Mouse (Mus musculus) ovary, adult 18-20 months (tissue): ENCODE results near the gene Galnt16.

Source experiments
- DNase-seq: peaks from one replicate; pipeline ENCODE4 v3.0.0; 2022; ENCODE audit warnings: low spot score, mixed read lengths

Galnt16 gene

GRCm38 (mm10) chr12:80531585-80531984 lies 13.5 kb downstream of the Galnt16 start:
- DNase-seq: no peak

DNA sequence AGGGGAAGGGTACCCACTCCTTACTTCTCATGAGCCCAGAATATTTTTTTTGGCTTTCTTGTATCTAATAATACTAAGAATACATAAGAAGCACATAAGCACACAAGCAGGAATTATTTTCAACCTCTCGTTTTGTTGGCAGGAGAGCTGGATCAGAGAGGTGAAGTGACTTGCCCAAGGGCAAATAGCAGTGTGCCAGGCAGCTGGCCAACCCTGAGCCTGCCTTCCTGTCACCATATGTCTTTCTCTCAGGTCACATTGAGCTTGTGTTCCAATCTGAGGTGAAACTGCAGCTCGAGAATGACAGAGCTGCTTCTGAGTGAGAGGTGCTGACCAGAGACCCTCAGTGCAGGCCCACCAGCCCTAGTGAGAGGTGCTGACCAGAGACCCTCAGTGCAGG lies 15.8 kb downstream of the Galnt16 start:
- no peak for DNase-seq

DNA sequence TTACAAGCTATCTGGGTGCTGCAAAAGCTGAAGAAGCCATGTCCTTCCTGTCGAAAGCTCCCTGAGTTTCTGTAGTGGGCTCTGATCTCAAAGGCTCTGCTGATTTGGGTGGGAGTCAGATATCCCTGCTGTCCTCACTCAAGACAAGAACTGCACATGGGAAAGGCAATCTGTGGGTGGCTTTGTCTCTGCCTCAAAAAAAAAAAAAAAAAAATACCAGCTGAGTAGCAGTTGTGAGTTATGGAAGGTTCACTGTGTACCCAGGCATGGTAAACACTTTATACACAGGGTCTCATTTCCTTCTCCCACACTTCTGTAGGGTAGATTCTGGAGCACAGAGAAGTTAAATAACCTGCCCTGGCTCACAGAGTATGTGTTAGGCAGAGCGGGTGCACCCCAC lies 19.2 kb downstream of the Galnt16 start:
- DNase-seq: no peak

- no peak for DNase-seq
These were observed 20.2 kb downstream of the Galnt16 start for GRCm38 (mm10) chr12:80538311-80538710.

DNA sequence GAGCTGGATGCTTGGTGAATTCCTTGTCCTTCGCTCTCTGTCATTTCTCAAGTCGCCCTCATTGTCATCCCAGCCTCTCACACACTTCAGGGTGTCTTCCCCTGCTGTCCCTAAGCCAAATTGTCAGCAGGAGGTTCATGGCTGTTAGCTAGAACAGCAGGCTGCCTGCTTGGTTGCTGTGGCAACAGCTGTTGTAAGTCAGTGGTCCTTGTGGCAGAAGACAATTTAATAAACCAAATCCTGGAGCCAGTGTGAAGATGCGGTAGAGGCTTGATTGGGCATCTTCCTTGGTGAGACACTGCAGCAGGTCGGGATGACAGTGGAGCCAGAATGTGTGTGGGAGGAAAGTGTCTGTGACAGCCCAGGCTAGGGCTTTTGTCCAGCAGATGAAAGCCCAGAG lies 27.2 kb downstream of the Galnt16 start:
- no peak for DNase-seq

GRCm38 (mm10) chr12:80549646-80550045 lies 31.6 kb downstream of the Galnt16 start:
- peak; percentile 12 for DNase-seq

DNA sequence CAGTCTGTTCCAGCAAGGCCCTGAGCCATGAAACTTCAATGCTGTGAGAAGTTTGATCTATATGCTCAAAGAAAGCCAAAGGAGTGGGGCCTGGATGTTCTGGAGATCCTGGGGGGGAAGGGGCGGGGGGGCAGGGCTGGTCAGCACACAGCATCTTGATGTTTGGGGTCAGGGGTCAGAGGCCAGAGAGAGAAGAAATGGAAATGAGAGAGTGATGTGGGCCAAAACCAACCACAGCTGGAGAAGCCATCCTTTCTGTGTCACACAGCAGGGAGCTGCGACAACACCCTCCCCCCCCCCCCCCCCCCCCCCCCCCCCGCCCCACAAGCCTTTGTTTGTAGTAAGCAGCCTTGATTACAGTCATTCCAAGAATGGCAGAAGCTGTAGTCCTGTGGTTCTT lies 35.1 kb downstream of the Galnt16 start:
- DNase-seq: no peak

- DNase-seq: no peak
These were observed 36.2 kb downstream of the Galnt16 start for GRCm38 (mm10) chr12:80554312-80554711.

DNA sequence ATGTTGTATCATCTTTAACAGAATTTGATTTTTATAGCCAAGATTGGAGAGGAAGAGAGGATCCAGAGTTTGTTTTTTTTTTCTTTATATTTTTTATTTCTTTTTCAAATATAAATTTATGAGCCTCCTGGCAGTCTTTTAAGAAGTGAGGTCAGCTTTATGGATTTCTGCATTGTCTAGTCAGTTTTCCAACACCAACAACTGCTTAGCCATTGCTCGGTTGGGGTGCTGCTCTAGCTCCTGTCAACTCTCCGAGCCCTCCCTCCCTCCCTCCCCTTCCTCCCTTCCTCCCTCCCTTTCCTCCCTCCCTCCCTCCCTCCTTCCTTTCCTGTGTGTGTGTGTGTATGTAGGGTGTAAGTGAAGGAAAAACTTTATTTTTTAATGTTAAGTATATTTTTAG lies 43.8 kb downstream of the Galnt16 start:
- no peak for DNase-seq

- no peak for DNase-seq
These were observed 44.7 kb downstream of the Galnt16 start for GRCm38 (mm10) chr12:80562793-80563192.

DNA sequence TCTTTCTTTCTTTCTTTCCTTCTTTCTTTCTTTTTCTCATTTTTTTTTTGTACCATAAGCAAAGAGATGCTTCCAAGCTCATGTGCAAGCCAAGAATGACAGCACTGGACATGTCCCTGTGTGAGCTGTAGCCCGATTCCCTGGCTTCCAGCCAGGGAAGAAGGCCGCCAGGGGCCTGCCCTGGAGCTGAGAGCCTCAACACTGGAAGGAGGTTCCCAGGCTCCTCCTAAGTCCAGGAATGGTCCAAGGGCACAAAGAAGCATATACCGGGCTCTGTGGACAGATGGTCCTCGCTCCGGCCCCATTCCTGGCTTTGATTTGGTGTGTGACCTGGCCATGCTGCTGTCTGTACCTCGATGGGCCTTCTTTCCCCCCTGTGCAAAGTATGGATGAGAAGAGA lies 46.9 kb downstream of the Galnt16 start:
- DNase-seq: no peak

DNA sequence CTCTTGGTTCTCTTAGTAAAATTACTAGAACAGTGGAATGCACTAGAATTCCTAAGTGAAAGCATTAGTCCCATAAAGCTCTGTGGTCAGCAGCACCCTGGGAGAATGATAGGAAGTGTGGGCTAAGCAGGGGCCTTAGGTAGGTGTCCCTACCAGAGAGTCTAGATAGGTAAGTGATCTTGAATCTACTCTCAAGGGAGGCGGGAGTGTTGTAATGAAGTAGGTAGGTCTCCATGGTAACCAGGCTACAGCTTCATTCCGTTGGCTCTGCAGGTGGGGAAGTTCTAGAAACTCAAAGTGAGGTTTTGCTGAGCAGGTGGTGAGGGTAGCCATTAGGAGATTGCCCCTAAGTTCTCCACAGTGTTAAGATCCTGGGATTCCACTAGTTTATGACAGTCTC lies 47.7 kb downstream of the Galnt16 start:
- no peak for DNase-seq

GRCm38 (mm10) chr12:80566502-80566901 lies 48.4 kb downstream of the Galnt16 start:
- no peak for DNase-seq

- no peak for DNase-seq
These were observed 49.3 kb downstream of the Galnt16 start for GRCm38 (mm10) chr12:80567375-80567774.

GRCm38 (mm10) chr12:80569561-80569960 lies 51.5 kb downstream of the Galnt16 start:
- no peak for DNase-seq

- no peak for DNase-seq
These were observed 56.2 kb downstream of the Galnt16 start for GRCm38 (mm10) chr12:80574318-80574717.

GRCm38 (mm10) chr12:80574825-80575371 lies 56.8 kb downstream of the Galnt16 start:
- no peak for DNase-seq

DNA sequence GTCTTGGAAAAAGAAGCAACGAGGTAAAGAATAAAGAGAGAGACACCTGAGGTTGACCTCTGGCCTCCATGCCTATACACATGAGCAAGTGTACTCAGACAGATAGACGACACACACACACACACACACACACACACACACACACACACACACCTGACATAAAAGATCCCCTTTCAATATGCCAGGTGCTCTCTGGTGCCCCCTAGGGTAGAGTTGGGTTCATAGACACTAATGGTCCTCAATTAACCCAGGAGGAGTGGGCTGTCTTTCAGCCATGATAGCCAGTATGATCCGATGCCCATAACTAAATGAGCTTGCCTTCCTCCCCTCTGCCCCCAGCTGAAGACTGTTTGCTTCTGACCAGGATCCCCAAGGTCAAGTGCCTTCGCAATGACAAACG lies 59.0 kb downstream of the Galnt16 start:
- DNase-seq: no peak

- DNase-seq: no peak
These were observed 63.3 kb downstream of the Galnt16 start for GRCm38 (mm10) chr12:80581357-80581756.

GRCm38 (mm10) chr12:80584973-80585372 lies 66.9 kb downstream of the Galnt16 start:
- no peak for DNase-seq

GRCm38 (mm10) chr12:80594141-80594540 lies 76.1 kb downstream of the Galnt16 start:
- DNase-seq: no peak

GRCm38 (mm10) chr12:80594781-80595180 lies 76.7 kb downstream of the Galnt16 start:
- no peak for DNase-seq

- no peak for DNase-seq
These were observed 77.5 kb downstream of the Galnt16 start for GRCm38 (mm10) chr12:80595566-80595965.

GRCm38 (mm10) chr12:80595968-80596367 lies 77.9 kb downstream of the Galnt16 start:
- no peak for DNase-seq

GRCm38 (mm10) chr12:80598236-80598635 lies 80.2 kb downstream of the Galnt16 start:
- DNase-seq: no peak
